Mouse (Mus musculus): Measurements from ENCODE around the gene Timm8b.

- TF ChIP-seq TAL1 (IDR thresholded peaks at IDR 0.05; ENCODE audit: low read length) = no peak
- TF ChIP-seq GATA1 (IDR thresholded peaks at IDR 0.05; ENCODE audit: low read length) = no peak
These were observed 251 bp downstream of the Timm8b start for GRCm38 (mm10) chr9:50603998-50604324.
